Mouse (Mus musculus) right cerebral cortex, adult 18-20 months (tissue): Measurements from ENCODE around the gene Pgm2l1.

Source experiments
- DNase-seq: peaks from one replicate; pipeline ENCODE4 v3.0.0; 2022; ENCODE audit warnings: mixed read lengths

Gene Pgm2l1

DNA sequence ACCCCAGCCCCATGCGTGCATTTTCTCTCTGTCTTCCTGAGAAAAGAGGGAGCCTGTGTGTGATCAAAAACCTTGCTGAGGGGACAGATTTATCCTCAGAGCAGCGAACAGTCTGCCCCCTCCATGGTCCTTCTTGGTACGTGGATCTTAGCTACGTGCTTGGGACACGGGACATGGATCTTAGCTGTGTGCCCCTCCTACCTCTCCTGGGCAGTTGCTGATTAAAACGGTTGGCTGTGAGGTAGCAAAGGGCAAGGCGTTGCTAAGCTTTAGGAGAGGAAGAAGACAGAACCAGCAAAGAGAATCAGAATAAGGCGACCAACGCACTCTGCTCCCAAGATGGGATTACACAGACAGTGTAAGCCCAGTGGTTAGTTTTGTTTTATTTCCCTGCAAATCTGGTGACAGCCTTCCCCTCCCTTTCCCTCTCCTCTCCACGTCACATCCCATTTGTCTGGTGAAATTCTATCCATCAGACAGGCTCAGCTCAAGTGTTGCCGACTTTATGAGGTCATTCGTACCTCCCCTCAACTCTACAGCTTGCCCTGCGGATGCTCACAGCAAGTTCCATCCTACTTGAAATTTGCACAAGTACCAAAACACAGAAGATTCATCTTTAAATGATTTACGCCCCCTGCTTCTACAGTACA, 71.8 kb downstream of the Pgm2l1 start:
- DNase-seq = no peak

DNA sequence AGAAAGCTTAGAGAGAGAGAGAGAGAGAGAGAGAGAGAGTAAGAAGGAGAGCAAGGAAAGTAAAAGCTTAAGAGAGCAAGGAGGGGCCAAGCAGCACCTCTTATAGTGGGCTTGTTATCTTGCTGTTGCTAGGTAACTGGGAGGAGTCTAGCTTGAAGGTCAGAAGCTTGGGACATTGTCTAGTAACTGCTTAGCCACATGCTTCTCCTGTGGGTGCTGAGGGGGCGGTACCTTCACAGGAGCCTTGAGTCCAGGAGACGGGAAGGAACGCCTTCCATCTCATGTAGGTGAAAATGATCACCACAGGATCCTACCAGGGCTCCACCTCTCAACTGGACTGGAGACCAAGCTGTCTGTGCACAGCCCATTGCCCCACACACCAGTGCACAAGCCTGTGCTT, 74.2 kb downstream of the Pgm2l1 start:
- DNase-seq = no peak

- peak; percentile 83 for DNase-seq
Observed at GRCm38 (mm10) chr7:100302316-100302715, 75.1 kb downstream of the Pgm2l1 start.

DNA sequence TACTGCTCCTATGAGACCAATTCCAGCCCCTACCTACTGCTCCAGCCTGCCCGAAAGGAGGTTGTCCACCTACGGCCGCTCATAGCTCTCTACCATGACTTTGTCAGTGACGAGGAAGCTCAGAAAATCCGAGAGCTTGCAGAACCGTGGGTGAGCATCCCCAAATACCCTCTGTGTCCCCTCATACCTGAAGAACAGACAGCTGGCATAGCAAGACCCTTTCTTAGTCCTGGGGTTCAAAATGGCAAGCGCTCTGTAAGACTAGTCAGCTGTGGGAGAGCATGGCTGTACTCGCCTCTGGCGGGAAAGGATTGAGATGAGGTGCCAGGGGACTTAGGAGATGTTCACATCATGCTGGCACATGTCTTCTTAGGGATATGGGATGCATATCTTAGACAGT, 78.7 kb downstream of the Pgm2l1 start:
- no peak for DNase-seq

GRCm38 (mm10) chr7:100307872-100308653, 80.9 kb downstream of the Pgm2l1 start:
- peak; percentile 76 for DNase-seq

- DNase-seq = no peak
Observed at GRCm38 (mm10) chr7:100309216-100309615, 82.0 kb downstream of the Pgm2l1 start.

- DNase-seq = no peak
Observed at GRCm38 (mm10) chr7:100309679-100310078, 82.5 kb downstream of the Pgm2l1 start.

DNA sequence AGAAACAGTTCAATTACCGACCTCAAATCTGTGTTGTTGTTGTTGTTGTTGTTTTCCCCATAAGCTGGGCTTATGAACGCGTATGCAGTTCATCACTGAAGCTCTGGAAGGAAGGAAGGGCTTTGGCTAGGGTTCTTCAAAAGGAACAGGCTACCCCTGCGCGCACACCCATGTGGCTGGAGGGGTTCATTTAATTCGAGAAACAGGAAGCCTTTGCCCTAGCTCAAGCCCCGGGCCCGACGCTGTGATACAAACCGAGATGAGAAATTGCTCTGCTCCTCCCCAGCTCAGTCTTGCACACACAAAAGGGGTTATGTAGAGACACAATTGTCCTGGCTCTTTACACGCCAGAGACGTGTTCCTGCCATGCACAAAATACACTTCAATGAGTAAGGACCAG, 83.1 kb downstream of the Pgm2l1 start:
- no peak for DNase-seq

DNA sequence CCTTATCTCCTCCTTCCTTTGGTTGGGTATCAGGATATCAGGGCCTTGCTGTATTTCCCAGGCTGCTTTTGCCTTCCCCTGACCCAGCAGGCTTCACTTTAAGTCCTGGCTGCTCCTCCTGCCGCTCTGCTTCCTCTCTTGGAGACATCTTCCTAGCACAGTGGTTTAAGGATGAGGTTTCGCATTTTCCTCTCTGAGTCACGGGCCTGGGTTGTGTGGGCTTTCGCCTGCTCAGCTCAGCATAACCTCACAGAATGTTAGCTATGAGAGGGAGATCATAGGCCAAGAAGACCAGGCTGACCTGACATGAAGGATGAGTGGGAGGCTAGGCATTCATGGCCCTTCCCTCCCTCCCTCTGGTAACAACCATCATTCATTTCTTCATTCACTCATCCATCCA, 85.5 kb downstream of the Pgm2l1 start:
- no peak for DNase-seq

DNA sequence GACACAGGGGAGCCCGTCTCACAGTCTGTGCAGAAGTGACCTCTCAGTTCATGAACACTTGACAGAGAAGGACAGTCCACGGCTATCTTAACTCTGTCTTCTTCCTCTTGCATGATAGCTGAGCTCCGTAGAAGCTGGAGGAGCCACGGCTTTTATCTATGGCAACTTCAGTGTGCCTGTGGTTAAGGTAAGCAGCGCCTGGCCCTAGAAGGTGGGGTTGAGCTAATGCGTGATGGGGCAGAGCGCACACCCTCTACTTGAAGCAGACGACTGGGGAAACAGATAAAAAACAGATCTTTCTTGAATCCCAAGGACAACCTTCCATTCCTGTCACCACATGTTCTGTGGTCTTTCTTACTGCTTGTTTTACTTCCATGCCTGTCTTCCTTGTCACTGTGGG, 89.7 kb downstream of the Pgm2l1 start:
- no peak for DNase-seq

- DNase-seq = no peak
Observed at GRCm38 (mm10) chr7:100317534-100317933, 90.3 kb downstream of the Pgm2l1 start.

GRCm38 (mm10) chr7:100323721-100324120, 96.5 kb downstream of the Pgm2l1 start:
- no peak for DNase-seq

- DNase-seq = peak; percentile 55
Observed at GRCm38 (mm10) chr7:100325482-100325881, 98.3 kb downstream of the Pgm2l1 start.

GRCm38 (mm10) chr7:100327514-100327913, 100.3 kb downstream of the Pgm2l1 start:
- no peak for DNase-seq
